Mouse (Mus musculus) cortical plate, adult 2 months (tissue): ENCODE data around the gene Actn4.

Experiments used
- CTCF ChIP-seq: fragments of 200-500 bp; IDR thresholded peaks from 2 replicates; pipeline ENCODE4 v1.5.1; 2011; ENCODE audit warnings: mild to moderate bottlenecking, control low read depth, low read length; ENCODE audit not compliant: insufficient read depth; ENCODE audit errors: extremely low read depth
- POLR2A ChIP-seq: fragments of 200-500 bp; IDR thresholded peaks from 2 replicates; pipeline ENCODE4 v1.6.1; 2011; ENCODE audit warnings: mild to moderate bottlenecking, low read length, control low read depth; ENCODE audit not compliant: insufficient read depth; ENCODE audit errors: extremely low read depth

DNA sequence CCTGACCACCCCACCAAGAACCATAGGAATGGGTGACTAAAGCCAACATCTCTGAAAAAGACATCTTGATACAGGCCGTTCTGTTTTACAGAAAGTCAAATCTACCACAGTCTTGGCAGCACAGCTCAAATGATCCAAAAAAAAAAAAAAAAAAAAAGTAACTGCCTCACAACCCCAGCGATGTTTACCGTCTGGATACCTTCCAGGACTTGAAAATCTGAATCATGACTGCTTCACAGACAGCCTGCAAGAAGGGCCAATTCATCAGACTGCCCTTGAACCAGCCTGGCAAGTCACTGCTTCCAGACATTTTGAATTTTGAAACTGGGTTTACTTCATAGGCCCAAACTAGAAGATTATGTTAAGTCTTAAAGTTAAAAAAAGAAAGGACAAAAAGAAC, 9.4 kb downstream of the Actn4 start:
- TF ChIP-seq CTCF (no peak), POLR2A (no peak)
